9 mouse cellular contexts compared by ENCODE assay signal in the genomic region with DNA sequence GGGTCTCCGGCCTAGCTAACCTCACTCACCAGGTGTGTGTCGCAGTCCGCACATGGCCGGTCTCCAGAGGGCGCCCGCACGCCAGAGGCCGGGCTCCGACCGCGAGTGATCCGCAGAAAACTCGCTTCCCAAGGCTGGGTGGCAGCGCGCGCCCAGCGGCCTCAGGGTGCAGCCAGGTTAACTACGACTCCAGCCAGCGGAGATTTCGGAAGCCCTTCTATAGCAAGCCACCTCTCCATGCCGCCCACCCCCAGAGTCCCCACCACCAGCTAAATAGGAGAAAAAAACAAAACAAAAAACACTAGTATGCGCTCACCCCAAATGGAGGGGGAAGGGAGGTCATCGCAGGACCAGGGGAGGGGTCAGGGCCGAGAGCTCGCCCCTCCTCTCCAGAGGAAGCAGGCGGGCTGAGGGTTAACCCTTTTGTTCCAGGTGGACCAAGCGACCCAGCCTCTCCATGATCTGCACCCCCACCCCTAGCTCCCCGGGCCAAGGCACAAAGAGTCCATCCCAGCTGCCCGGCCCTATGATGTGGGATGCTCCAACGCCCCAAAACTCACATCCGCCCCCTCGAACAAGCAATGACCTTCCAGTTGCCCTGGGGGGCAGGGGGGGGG. TPM values are rescaled to one million over a fixed set of nuclear protein-coding genes. Genes with fewer than 3 reads are reported as not detected.
DNase-seq lines count a peak whose midpoint lies in the region; ATAC-seq and TF ChIP-seq lines count a peak whose summit lies in the region.
"Had no signal": no experiment of that assay in that cellular context is flagged by ENCODE, and none has a peak within 500 bp of the region (broad histone marks: within the 10 kb centered on the region; RNA-seq: fewer than 3 reads in every experiment).

No protein-coding gene starts in this region.

- H3K36me3 ChIP-seq in liver, postnatal 0 days (replicated peaks; ENCODE audit: insufficient read depth, low read length) = no peaks in the 10 kb centered on the region
- H3K36me3 ChIP-seq in neural tube, embryonic 15.5 days = no peaks in the 10 kb centered on the region
- H3K36me3 ChIP-seq: G1E had no signal

- ATAC-seq in granulocyte monocyte progenitor cell, adult 5-6 weeks (replicated peaks; ENCODE audit: poor library complexity, severe bottlenecking) = peak; percentile 47; the same call in 1 of the 2 replicates
- peak; percentile 75 for ATAC-seq in liver, postnatal 0 days
- no peak for ATAC-seq in neural tube, embryonic 15.5 days (ENCODE audit: low FRiP score)

- H3K4me2 ChIP-seq in liver, postnatal 0 days (ENCODE audit: low read depth, low read length) = peak overlapping the region; percentile 68
- H3K4me2 ChIP-seq in neural tube, embryonic 15.5 days = peak overlapping the region; percentile 94

- peak; percentile 73 for TF ChIP-seq CTCF in liver, postnatal 0 days (IDR thresholded peaks at IDR 0.05; ENCODE audit: low read depth)

- TF ChIP-seq EP300 in liver, postnatal 0 days (IDR thresholded peaks at IDR 0.05; ENCODE audit: low read depth) = no peak

- H3K9me3 ChIP-seq in liver, postnatal 0 days (ENCODE audit: low read length) = no peaks in the 10 kb centered on the region
- no peaks in the 10 kb centered on the region for H3K9me3 ChIP-seq in neural tube, embryonic 15.5 days (replicated peaks)

- H3K4me3 ChIP-seq in liver, postnatal 0 days (ENCODE audit: low read depth, low read length) = peak overlapping the region; percentile 58
- peak overlapping the region; percentile 52 for H3K4me3 ChIP-seq in neural tube, embryonic 15.5 days (replicated peaks)

- DNase-seq in frontal cortex, postnatal 36 days (ENCODE audit: low spot score in 2 of 2) = peak; percentile 22 to 43
- no peak for DNase-seq in frontal cortex, postnatal 10 days (ENCODE audit: low spot score in 2 of 2)
- peak; percentile 12 to 31 for DNase-seq in cerebellum, postnatal 36 days
- DNase-seq in kidney, adult 9 months = peak; percentile 52
- peak; percentile 79 for DNase-seq in liver, postnatal 0 days
- DNase-seq in spleen, postnatal 36 days (ENCODE audit: low spot score in 2 of 2) = no peak

- peaks cover 45% of the 10 kb centered on the region for H3K27me3 ChIP-seq in liver, postnatal 0 days (ENCODE audit: insufficient read depth, low read length)
- H3K27me3 ChIP-seq in neural tube, embryonic 15.5 days (replicated peaks) = peaks cover 49% of the 10 kb centered on the region

- 0 out of 2 replicates have a peak, but pooled peaks cover 2% of the 10 kb centered on the region for H3K4me1 ChIP-seq in liver, postnatal 0 days (ENCODE audit: insufficient read depth)
- peaks cover 56% of the 10 kb centered on the region for H3K4me1 ChIP-seq in neural tube, embryonic 15.5 days

- 3% methylated on average over 30 of the region's 32 CpGs for WGBS in liver, postnatal 0 days (ENCODE audit: insufficient replicate concordance)
- WGBS in neural tube, embryonic 15.5 days = 1% methylated on average over 32 of the region's 32 CpGs

- no peak overlapping the region for H3K9ac ChIP-seq in liver, postnatal 0 days (replicated peaks)
- H3K9ac ChIP-seq in neural tube, embryonic 15.5 days (replicated peaks) = peak overlapping the region; percentile 54

- H3K27ac ChIP-seq in liver, postnatal 0 days (ENCODE audit: low read depth) = peak overlapping the region; percentile 87
- H3K27ac ChIP-seq in neural tube, embryonic 15.5 days (replicated peaks) = 0 out of 2 replicates have a peak overlapping the region, but pooled peaks have one; percentile 23

RNA-seq across cellular contexts. Expression of a gene that starts 2.6 kb away (rescaled TPM):
- total RNA-seq in granulocyte monocyte progenitor cell, adult 5-6 weeks (2014; fragmentation: Nextera tagmentation) = not detected in 2 replicates
- not detected in 2 replicates for total RNA-seq in granulocyte monocyte progenitor cell, adult 5-6 weeks (2017)
- polyA plus RNA-seq in liver, postnatal 0 days (2015; fragmentation: Nextera tagmentation; extraction: Ambion mirVana) = 3.1 TPM in 2 replicates
- 0.49 and 0.72 TPM in 2 replicates for polyA plus RNA-seq in neural tube, embryonic 15.5 days (2015; fragmentation: Nextera tagmentation; extraction: Ambion mirVana)
- polyA plus RNA-seq: G1E had no signal

RNA-seq across cellular contexts. Expression of a gene that starts 23.0 kb away (rescaled TPM):
- total RNA-seq in granulocyte monocyte progenitor cell, adult 5-6 weeks (2014; fragmentation: Nextera tagmentation) = 0.62 TPM in 1 of 2 replicates, not detected in the other
- total RNA-seq in granulocyte monocyte progenitor cell, adult 5-6 weeks (2017) = 0.56 and 0.82 TPM in 2 replicates
- 7.3 and 7.8 TPM in 2 replicates for polyA plus RNA-seq in liver, postnatal 0 days (2015; fragmentation: Nextera tagmentation; extraction: Ambion mirVana)
- polyA plus RNA-seq in neural tube, embryonic 15.5 days (2015; fragmentation: Nextera tagmentation; extraction: Ambion mirVana) = 81.2 and 143 TPM in 2 replicates
- total RNA-seq: G1E had no signal
- polyA plus RNA-seq: G1E had no signal

Comparison
In these comparisons a context has a peak if more than half of its experiments do, and no peak if none do; other contexts are left out.
1. DNase-seq: peak in frontal cortex, postnatal 36 days (2 of 2), cerebellum, postnatal 36 days (2 of 2), kidney, adult 9 months (single experiment) and liver, postnatal 0 days (single experiment); none in frontal cortex, postnatal 10 days (0 of 2) and spleen, postnatal 36 days (0 of 2).